Comparison of ENCODE assay signal across 8 mouse cellular contexts in genomic region chr7:99590064-99590463, GRCm38 (mm10). TPM values are rescaled to one million over a fixed set of nuclear protein-coding genes. Genes with fewer than 3 reads are reported as not detected.
DNase-seq lines count a peak whose midpoint lies in the region; ATAC-seq and TF ChIP-seq lines count a peak whose summit lies in the region.
"Had no signal": no experiment of that assay in that cellular context is flagged by ENCODE, and none has a peak within 500 bp of the region (broad histone marks: within the 10 kb centered on the region; RNA-seq: fewer than 3 reads in every experiment).

No protein-coding gene starts in this region.

- H3K27ac ChIP-seq in MEL (ENCODE audit: control insufficient read depth, low read depth, low read length): no peak overlapping the region
- H3K27ac ChIP-seq in forebrain, embryonic 11.5 days (ENCODE audit: low read depth, low read length): no peak overlapping the region
- H3K27ac ChIP-seq in hindbrain, embryonic 16.5 days (ENCODE audit: low read depth, low read length): no peak overlapping the region
- no peak overlapping the region for H3K27ac ChIP-seq in midbrain, embryonic 14.5 days (replicated peaks; ENCODE audit: low read depth, low read length)
- H3K27ac ChIP-seq: limb, embryonic 12.5 days had no signal

- peak in 1 of 2 experiments; percentile 5; a peak in 1 of 4 replicates for TF ChIP-seq EP300 in MEL (IDR thresholded peaks at IDR 0.05; ENCODE audit: low read depth in 1 of 2, low read length in 2 of 2)

- H3K79me2 ChIP-seq in MEL (ENCODE audit: control insufficient read depth, insufficient read depth, low read length, poor library complexity): no peaks in the 10 kb centered on the region

- intact Hi-C loops in left cerebral cortex, postnatal 14 days (cut with DNase I): loop anchor here (1.0 kb wide), 1 partner anchor 90 kb away; no protein-coding TSS in a partner anchor

- H3K36me3 ChIP-seq in MEL (ENCODE audit: control insufficient read depth in 1 of 2, insufficient read depth in 2 of 2, low read length in 2 of 2): peaks cover 0 to 38% of the 10 kb centered on the region in 2 experiments; a peak in 2 of 4 replicates
- H3K36me3 ChIP-seq in forebrain, embryonic 11.5 days (ENCODE audit: control insufficient read depth, insufficient read depth, low read length): no peaks in the 10 kb centered on the region; the same call in 1 of the 2 replicates
- H3K36me3 ChIP-seq in hindbrain, embryonic 16.5 days (ENCODE audit: control insufficient read depth, insufficient read depth, low read length): peaks cover 30% of the 10 kb centered on the region
- H3K36me3 ChIP-seq in midbrain, embryonic 14.5 days (ENCODE audit: control insufficient read depth, insufficient read depth, low read length): peaks cover 65% of the 10 kb centered on the region

- no peaks in the 10 kb centered on the region for H3K27me3 ChIP-seq in MEL (ENCODE audit: control insufficient read depth in 1 of 2, insufficient read depth in 2 of 2, low read length in 2 of 2)
- no peaks in the 10 kb centered on the region for H3K27me3 ChIP-seq in forebrain, embryonic 11.5 days (ENCODE audit: control insufficient read depth, insufficient read depth, low read length)
- H3K27me3 ChIP-seq in hindbrain, embryonic 16.5 days (replicated peaks; ENCODE audit: control insufficient read depth, insufficient read depth, low read length): no peaks in the 10 kb centered on the region
- no peaks in the 10 kb centered on the region for H3K27me3 ChIP-seq in midbrain, embryonic 14.5 days (ENCODE audit: control insufficient read depth, insufficient read depth, low read length)
- H3K27me3 ChIP-seq: limb, embryonic 12.5 days had no signal

- H3K9me3 ChIP-seq in MEL (replicated peaks; ENCODE audit: insufficient read depth, low read length): no peaks in the 10 kb centered on the region
- no peaks in the 10 kb centered on the region for H3K9me3 ChIP-seq in forebrain, embryonic 11.5 days (ENCODE audit: control insufficient read depth, low read length)
- no peaks in the 10 kb centered on the region for H3K9me3 ChIP-seq in hindbrain, embryonic 16.5 days (ENCODE audit: control insufficient read depth, low read length)
- H3K9me3 ChIP-seq in midbrain, embryonic 14.5 days (ENCODE audit: control insufficient read depth, low read length): no peaks in the 10 kb centered on the region
- H3K9me3 ChIP-seq: limb, embryonic 12.5 days had no signal

- WGBS in forebrain, embryonic 11.5 days: 6% methylated on average over 3 of the region's 3 CpGs
- 0% methylated on average over 3 of the region's 3 CpGs for WGBS in hindbrain, embryonic 16.5 days
- WGBS in midbrain, embryonic 14.5 days: 13% methylated on average over 3 of the region's 3 CpGs

- DNase-seq in MEL (ENCODE audit: low read depth, low spot score): peak; percentile 87
- peak; percentile 81 for DNase-seq in c-Kit-negative CD71-positive TER-119-positive erythroid progenitor cells, embryonic 14.5 days (ENCODE audit: low read depth, low spot score)
- DNase-seq in forebrain, embryonic 11.5 days (ENCODE audit: low spot score): peak; percentile 80
- peak; percentile 77 to 82 for DNase-seq in left cerebral cortex, postnatal 14 days (ENCODE audit: low spot score in 2 of 2)
- DNase-seq in midbrain, embryonic 14.5 days: peak; percentile 90
- peak; percentile 66 for DNase-seq in spleen, adult 12 weeks (ENCODE audit: low spot score)

- TF ChIP-seq CTCF in MEL (IDR thresholded peaks at IDR 0.05 in 2 of 3, conservative IDR thresholded peaks at IDR 0.05 in 1 of 3; ENCODE audit: control insufficient read depth in 1 of 3, insufficient read depth in 1 of 3, low read depth in 2 of 3, low read length in 3 of 3, poor library complexity in 1 of 3, severe bottlenecking in 1 of 3): peak; percentile 78 to 99 (median 94)

- no peak for ATAC-seq in forebrain, embryonic 11.5 days (replicated peaks; ENCODE audit: low FRiP score)
- peak; percentile 21; the same call in 1 of the 2 replicates for ATAC-seq in hindbrain, embryonic 16.5 days
- ATAC-seq in midbrain, embryonic 14.5 days (ENCODE audit: low FRiP score, low TSS enrichment): no peak

- no peak overlapping the region for H3K4me2 ChIP-seq in forebrain, embryonic 11.5 days (ENCODE audit: low read depth, low read length, severe bottlenecking)
- H3K4me2 ChIP-seq in hindbrain, embryonic 16.5 days (ENCODE audit: low read length): no peak overlapping the region
- H3K4me2 ChIP-seq in midbrain, embryonic 14.5 days (ENCODE audit: low read length): no peak overlapping the region
- H3K4me2 ChIP-seq: limb, embryonic 12.5 days had no signal

- no peak for TF ChIP-seq POLR2A in MEL (IDR thresholded peaks at IDR 0.05; ENCODE audit: control insufficient read depth in 1 of 2, insufficient read depth in 1 of 2, low read depth in 1 of 2, low read length in 2 of 2, poor library complexity in 1 of 2)

- peaks cover 27 to 44% of the 10 kb centered on the region in 2 experiments for H3K4me1 ChIP-seq in MEL (ENCODE audit: control insufficient read depth in 1 of 2, insufficient read depth in 2 of 2, low read length in 2 of 2)
- no peaks in the 10 kb centered on the region for H3K4me1 ChIP-seq in forebrain, embryonic 11.5 days (replicated peaks; ENCODE audit: control insufficient read depth, insufficient read depth, low read length)
- H3K4me1 ChIP-seq in hindbrain, embryonic 16.5 days (ENCODE audit: control insufficient read depth, insufficient read depth, low read depth, low read length): peaks cover 6% of the 10 kb centered on the region; the same call in 1 of the 2 replicates
- no peaks in the 10 kb centered on the region; the same call in 1 of the 2 replicates for H3K4me1 ChIP-seq in midbrain, embryonic 14.5 days (ENCODE audit: control insufficient read depth, insufficient read depth, low read length)
- H3K4me1 ChIP-seq: limb, embryonic 12.5 days had no signal

- TF ChIP-seq RAD21 in MEL (IDR thresholded peaks at IDR 0.05; ENCODE audit: low read depth, low read length): peak; percentile 53

- H3K9ac ChIP-seq in MEL (ENCODE audit: control insufficient read depth, low read depth, low read length, poor library complexity, severe bottlenecking): no peak overlapping the region
- no peak overlapping the region for H3K9ac ChIP-seq in forebrain, embryonic 11.5 days (ENCODE audit: low read length)
- no peak overlapping the region for H3K9ac ChIP-seq in hindbrain, embryonic 16.5 days (ENCODE audit: low read depth, low read length)
- no peak overlapping the region for H3K9ac ChIP-seq in midbrain, embryonic 14.5 days (replicated peaks; ENCODE audit: low read length)
- H3K9ac ChIP-seq: limb, embryonic 12.5 days had no signal

- H3K4me3 ChIP-seq in MEL (ENCODE audit: control insufficient read depth in 1 of 2, insufficient read depth in 1 of 2, low read depth in 2 of 2, low read length in 2 of 2): no peak overlapping the region
- H3K4me3 ChIP-seq in forebrain, embryonic 11.5 days (ENCODE audit: low read depth, low read length): no peak overlapping the region
- H3K4me3 ChIP-seq in hindbrain, embryonic 16.5 days (ENCODE audit: low read length): no peak overlapping the region
- no peak overlapping the region for H3K4me3 ChIP-seq in midbrain, embryonic 14.5 days (replicated peaks; ENCODE audit: low read depth, low read length)
- H3K4me3 ChIP-seq: limb, embryonic 12.5 days had no signal

TF ChIP-seq in MEL, 35 proteins besides CTCF, POLR2A, EP300 and RAD21 (continues in another document):
- 0 out of 2 replicates have a peak, but pooled peaks have one; percentile 3 for TF ChIP-seq MXI1 (IDR thresholded peaks at IDR 0.05; ENCODE audit: low read depth, low read length)
- TF ChIP-seq JUND (IDR thresholded peaks at IDR 0.05; ENCODE audit: low read depth, low read length): 0 out of 2 replicates have a peak, but pooled peaks have one; percentile 48
- TF ChIP-seq USF2 (IDR thresholded peaks at IDR 0.05; ENCODE audit: borderline replicate concordance in 1 of 2, insufficient read depth in 1 of 2, low read depth in 1 of 2, low read length in 2 of 2): no peak
- TF ChIP-seq MAZ (IDR thresholded peaks at IDR 0.05; ENCODE audit: low read depth, low read length): no peak
- TF ChIP-seq TAL1 (IDR thresholded peaks at IDR 0.05; ENCODE audit: low read length): no peak
- TF ChIP-seq USF1 (IDR thresholded peaks at IDR 0.05; ENCODE audit: low read depth, low read length): no peak
- no peak for TF ChIP-seq TBP (IDR thresholded peaks at IDR 0.05; ENCODE audit: low read depth, low read length)
- TF ChIP-seq KAT2A (conservative IDR thresholded peaks at IDR 0.05; ENCODE audit: low read depth, low read length): no peak
- TF ChIP-seq ELF1 (IDR thresholded peaks at IDR 0.05; ENCODE audit: low read depth, low read length): no peak
- TF ChIP-seq TCF12 (IDR thresholded peaks at IDR 0.05; ENCODE audit: low read depth, low read length): peak; percentile 16; the same call in 1 of the 2 replicates
- no peak for TF ChIP-seq POLR2AphosphoS5 (IDR thresholded peaks at IDR 0.05; ENCODE audit: borderline replicate concordance, low read depth, low read length)
- no peak for TF ChIP-seq NELFE (IDR thresholded peaks at IDR 0.05; ENCODE audit: low read depth, low read length)
- no peak for TF ChIP-seq ZKSCAN1 (IDR thresholded peaks at IDR 0.05; ENCODE audit: low read depth, low read length)
- TF ChIP-seq GABPA (IDR thresholded peaks at IDR 0.05; ENCODE audit: low read depth, low read length): no peak
- no peak for TF ChIP-seq HCFC1 (IDR thresholded peaks at IDR 0.05; ENCODE audit: low read depth, low read length)
- TF ChIP-seq ZC3H11A (IDR thresholded peaks at IDR 0.05; ENCODE audit: low read depth, low read length): peak; percentile 57
- TF ChIP-seq ZNF384 (IDR thresholded peaks at IDR 0.05; ENCODE audit: low read depth, low read length): peak; percentile 6; the same call in 1 of the 2 replicates

RNA-seq across cellular contexts. Expression of gene Tpbgl, which starts 36.8 kb away (rescaled TPM):
- not detected in 2 replicates for total RNA-seq in MEL (2012; rRNA removed)
- not detected for polyA plus RNA-seq in MEL (2012; ENCODE audit: insufficient read depth in 1 of 2, insufficient read length in 2 of 2, low read depth in 1 of 2, low replicate concordance in 2 of 2, missing spikeins in 1 of 2)
- polyA plus RNA-seq in forebrain, embryonic 11.5 days (2014; fragmentation: Nextera tagmentation; extraction: Ambion mirVana): 0.20 and 0.29 TPM in 2 replicates
- polyA plus RNA-seq in hindbrain, embryonic 16.5 days (2015; fragmentation: Nextera tagmentation; extraction: Ambion mirVana): 2.2 and 2.7 TPM in 2 replicates
- 1 to 10 TPM; 3.7 to 4.6 TPM for total RNA-seq in left cerebral cortex, postnatal 14 days (2021)
- polyA plus RNA-seq in midbrain, embryonic 14.5 days (2014; fragmentation: Nextera tagmentation; extraction: Ambion mirVana): 1.2 and 1.6 TPM in 2 replicates

RNA-seq across cellular contexts. Expression of gene Arrb1, which starts 54.8 kb away (rescaled TPM):
- total RNA-seq in MEL (2012; rRNA removed): 44.3 and 62.7 TPM in 2 replicates
- 10 to 100 TPM; 27.0 to 67.7 TPM for polyA plus RNA-seq in MEL (2012; ENCODE audit: insufficient read depth in 1 of 2, insufficient read length in 2 of 2, low read depth in 1 of 2, low replicate concordance in 2 of 2, missing spikeins in 1 of 2)
- polyA plus RNA-seq in forebrain, embryonic 11.5 days (2014; fragmentation: Nextera tagmentation; extraction: Ambion mirVana): 4.0 and 4.2 TPM in 2 replicates
- 17.4 and 19.8 TPM in 2 replicates for polyA plus RNA-seq in hindbrain, embryonic 16.5 days (2015; fragmentation: Nextera tagmentation; extraction: Ambion mirVana)
- 100 to 1,000 TPM; 154 to 160 TPM for total RNA-seq in left cerebral cortex, postnatal 14 days (2021)
- 10.3 and 13.3 TPM in 2 replicates for polyA plus RNA-seq in midbrain, embryonic 14.5 days (2014; fragmentation: Nextera tagmentation; extraction: Ambion mirVana)
